Mouse (Mus musculus): ENCODE results near the gene Sestd1.

Gene Sestd1

DNA sequence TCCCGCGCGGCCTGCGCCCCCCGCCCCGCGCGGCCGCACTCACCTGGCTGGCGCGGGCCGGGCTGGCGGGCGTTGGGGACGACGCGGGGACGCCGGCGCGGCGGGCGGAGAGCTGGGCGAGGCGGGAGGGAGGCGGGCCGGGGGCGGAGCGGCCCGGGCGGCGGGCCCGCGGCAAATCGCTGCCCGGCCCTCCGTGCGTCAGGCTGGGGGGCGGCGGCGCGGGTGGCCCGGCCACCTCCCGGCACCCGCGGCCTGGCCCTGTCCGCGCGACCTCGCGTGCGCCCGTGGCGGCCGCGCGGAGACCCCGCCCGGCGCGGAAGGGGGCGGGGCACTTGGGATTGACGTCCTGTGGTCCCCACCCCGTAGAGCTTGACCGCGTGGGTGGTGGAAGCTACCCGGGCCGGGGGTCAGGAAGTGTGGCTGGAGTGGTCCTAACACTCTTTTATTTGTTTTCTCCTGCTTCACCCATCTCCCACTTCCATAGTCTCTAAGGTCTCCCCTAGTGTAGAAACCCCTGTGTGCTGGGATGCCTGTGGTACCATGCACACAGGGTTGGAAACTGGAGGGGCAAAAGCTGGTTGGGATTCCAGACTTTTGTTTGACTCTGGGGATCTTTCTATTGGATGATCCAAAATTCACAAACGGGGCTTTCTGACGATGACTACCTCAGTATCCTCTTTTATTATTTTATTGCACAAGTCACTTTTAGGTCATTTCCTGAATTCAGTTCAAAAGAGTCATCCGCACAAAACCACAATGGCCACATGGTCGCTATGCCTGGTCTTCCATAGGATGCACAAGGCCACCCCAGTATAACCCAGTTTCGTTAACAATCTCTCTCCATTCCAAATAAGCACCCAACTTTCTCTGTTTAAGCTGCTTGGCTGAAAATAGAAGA is at the start of gene Sestd1:
TSS of gene Sestd1 (minus strand) at position 81 of the 898 bp plus-strand sequence.
- peak; percentile 66 for DNase-seq

DNA sequence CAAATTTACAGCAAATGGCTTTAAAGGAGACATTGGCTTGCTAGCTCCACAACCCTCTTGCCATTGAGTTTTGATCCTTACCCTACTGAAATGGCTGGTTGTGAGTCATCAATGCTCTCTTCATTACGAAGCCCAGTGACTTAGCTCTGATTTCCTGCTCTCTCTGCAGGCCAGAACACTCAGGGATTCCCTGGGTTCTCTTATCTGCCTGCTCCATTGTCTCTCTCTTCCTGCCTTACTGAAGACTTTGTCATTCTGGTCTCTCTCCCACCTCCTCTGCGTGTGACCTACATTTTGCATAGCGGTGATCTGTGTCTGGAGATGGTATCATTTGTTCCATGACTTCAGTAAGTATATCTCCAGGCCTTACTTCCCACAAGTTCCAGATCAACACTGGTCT is 46.9 kb upstream of the Sestd1 start:
- DNase-seq, result no peak

DNA sequence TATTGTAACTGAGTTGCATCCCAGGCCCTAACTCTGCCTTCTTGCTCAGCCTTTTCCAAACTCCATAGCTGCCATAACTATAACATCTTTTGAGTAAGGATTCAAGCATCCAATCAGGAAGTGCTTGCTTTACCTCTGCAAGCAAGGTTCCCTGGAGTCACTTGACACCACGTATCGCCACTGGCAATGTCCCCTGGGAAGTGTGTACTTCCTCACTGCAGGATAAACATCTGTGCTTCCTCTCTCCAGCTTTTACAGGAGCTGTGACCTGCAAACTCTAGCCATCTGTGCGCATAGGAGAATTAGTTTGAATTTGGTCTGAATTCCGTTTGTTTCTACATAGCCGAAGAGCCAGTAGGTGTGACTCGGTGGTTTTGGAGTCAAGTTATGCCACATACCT is 43.3 kb upstream of the Sestd1 start:
- DNase-seq, result no peak

DNA sequence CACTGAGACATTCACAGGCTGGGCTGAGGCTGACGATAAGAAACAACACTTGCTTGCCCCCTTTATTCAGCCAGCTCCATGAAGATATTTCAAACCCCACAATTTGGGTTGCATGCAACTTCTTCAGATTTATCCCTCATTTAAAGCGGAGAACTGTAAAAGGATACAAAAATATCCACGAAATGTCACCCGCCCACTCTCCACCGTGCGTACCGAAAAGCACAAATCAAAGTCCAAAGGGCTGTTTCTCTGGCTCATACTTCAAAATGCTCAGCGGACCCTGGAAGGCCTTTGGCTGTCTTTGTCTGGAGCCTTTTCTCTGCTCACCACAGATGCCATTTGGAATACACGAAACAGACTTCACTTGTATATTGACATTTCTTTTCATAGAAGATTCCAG is 42.8 kb upstream of the Sestd1 start:
- no peak for DNase-seq

DNA sequence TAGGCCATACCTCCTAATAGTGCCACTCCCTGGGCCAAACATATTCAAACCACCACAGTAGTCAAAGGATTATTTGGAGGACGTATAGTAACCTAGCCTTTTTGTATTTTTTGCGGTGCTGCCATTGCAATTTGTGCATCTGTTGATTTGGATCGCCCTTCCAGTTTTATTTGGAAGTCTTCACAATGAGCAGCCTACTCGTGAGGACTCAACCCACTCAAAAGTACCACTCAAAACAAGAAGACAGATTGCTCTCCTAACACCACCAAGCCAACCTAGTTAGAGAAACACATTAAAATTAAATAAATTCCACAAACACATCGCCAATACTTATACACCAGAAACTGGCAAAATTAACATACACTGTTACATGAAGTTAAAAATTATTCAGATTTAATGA is 38.8 kb upstream of the Sestd1 start:
- no peak for DNase-seq

DNA sequence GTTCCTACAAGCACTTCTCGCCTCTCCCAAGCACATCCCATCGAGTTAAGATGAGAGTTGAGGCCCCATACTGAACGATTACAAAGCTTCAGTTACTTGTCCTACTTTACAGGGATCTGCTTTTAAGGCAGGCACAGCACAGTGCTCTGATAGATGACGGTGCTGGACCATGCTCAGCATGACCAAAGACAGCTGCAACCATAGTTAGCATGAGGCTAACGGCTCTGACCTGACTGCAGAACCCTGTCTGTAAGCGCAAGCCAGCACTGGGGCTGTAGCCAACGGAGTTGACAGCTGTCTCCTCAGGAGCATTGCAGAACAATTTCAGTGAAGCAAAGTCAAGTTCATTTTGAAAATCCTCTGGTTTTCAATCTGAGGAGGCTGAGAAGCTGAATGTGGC is 36.6 kb upstream of the Sestd1 start:
- DNase-seq, result peak; percentile 16

DNA sequence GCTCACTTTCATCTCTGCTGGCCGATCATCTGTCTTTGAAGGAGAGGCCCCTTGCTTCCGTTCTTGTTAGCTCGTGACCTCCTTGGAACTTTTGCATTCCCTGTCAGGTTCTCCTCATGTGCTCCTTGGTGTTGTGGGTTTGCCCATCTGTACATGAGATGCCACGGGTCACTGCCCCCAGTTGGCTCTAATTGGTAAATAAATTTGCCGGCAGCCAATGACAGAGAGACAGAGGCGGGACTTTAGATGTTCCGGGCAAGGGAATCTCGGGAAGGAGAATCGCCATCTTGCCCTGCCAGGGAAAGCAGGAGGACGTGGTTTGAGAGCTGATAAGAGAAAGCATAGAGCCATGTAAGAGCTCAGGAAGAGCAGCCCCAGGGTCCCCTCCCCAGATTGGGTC is 33.5 kb upstream of the Sestd1 start:
- DNase-seq, result no peak

DNA sequence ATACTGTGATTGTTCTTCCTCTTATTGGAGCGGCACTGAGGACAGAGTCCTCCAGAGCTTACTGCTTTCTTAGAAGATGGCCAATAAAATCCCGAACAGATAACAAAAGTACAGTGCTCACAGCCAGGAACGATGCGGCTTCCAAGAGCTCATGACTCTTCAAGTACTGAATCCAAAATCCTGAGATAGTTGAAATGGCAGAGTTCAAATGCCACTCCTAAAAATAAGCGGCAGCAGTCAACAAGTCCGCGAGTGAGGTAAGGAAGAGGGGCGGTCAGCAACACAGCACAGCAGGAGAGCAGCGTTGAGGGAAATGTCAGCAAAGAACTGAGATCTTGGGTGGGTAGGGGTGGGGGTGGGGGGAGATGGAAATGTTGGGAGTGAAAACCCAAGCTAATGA is 32.2 kb upstream of the Sestd1 start:
- DNase-seq, result no peak

DNA sequence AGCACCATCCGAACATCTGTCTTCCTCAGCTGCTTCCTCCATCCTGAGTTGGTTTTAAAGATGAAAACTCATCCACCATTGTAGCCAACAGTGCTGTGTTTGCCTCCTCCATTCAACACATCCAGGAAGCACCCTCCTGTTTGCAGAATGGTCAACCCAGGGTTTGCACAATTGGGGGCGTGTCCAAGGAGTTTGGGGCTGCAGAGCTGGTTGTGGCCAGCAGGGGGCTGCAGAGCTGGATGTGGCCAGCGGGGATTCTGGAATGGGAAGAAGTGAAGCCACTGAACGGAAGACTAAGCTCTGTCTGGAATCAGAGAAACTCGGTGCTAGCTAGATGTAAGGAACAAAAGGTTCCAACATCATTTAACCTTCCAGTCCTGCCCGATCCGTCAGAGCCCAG is 28.9 kb upstream of the Sestd1 start:
- no peak for DNase-seq

DNA sequence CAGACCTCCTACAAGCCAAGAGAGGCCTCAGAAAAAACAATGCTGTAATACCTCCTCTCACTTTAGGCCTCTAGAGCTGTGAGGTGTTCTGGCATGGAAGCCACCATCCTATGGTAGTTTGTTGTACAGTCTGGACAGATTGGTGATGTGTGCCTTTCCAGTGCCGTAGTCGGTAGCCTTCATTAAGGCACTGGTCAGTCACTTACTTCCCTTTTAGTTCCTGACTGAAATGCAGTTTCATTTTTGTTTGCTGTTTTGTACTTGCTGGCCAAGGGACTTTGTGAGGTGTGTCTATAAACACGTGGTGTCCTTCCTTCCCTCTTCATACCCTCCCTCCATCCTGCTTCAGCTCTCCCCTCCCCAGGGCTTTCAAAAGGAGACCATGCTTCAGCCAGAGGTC is 24.1 kb upstream of the Sestd1 start:
- no peak for DNase-seq

DNA sequence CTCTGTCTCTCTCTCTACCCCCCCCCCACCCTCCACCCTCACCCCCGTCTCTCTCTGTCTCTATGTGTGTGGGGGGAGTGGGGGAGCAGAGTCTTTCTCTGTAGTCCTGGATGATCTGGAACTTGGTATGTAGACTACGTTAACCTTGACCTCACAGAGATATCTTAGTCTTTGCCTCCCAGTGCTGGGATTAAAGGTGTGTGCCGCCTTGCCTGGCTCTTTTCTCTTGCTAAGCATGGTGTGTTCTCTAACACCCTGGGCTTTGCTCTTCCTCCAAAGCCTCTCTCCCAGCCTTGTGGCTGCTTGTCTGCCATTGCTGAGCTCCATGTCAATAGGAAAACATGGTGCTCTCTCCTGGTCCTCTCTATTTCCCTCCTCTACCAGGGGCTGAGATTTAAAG is 23.3 kb upstream of the Sestd1 start:
- DNase-seq, result no peak

DNA sequence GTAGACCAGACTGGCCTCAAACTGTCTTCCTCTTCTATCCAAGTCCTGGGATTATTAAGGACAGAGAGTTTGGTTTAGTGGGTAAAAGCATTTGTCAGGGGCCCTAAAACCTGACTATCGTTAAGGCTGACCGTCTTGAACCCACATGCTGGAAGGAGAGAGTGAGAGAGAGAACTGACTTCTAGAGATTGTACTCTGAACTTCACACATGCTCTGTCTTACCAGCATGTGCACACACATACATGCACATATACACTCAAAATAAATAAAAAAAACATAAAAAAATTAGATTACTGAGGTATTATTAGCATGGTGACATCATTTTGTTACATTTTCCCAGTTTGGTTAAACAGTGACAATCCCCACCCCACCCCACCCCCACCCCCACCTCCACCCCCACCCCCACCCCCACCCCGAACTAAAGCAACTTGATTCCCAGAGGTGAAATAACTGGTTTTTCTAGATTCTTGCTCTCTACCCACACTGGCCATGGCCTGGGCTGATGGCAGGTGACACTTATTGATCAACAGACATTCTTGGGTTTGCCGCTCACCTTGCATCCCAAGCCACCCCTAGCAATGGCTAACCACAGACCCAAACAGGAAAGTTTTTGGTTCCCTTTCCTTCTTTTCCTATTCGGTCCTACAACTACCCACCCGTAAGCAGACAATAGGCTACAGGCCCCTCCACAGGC is 22.4 kb upstream of the Sestd1 start:
- no peak for DNase-seq

DNA sequence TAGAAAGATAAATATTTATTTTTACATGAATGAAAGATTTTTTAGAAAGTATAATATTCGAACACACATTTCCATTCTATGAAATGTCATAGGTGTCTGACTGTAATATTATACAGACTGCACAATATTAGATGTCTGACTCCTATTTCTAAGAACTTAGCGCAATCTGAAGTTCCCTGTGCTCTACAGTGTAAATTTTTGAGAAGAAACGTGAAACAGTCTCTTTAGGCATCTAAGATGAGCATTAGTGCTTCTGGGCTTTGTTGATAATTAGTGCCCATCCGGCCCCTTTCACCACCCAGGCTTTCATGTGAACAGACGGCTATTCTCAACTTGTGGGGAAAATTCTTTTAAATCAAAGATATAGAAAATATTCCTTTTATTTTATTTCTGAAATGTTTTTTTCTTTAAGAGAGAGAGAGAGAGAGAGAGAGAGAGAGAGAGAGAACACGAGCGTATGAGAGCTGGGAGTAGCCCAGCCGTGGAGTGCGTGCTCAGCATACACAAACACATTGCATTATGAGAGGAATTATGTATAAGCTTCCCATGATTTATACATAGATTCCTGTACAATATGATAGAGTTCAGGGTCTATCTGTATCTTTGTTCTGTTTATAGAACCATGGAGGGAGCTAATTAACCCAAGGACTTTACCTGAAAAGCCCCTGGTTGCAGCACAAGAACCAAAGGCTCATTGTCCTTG is 21.4 kb upstream of the Sestd1 start:
- DNase-seq, result peak; percentile 57

DNA sequence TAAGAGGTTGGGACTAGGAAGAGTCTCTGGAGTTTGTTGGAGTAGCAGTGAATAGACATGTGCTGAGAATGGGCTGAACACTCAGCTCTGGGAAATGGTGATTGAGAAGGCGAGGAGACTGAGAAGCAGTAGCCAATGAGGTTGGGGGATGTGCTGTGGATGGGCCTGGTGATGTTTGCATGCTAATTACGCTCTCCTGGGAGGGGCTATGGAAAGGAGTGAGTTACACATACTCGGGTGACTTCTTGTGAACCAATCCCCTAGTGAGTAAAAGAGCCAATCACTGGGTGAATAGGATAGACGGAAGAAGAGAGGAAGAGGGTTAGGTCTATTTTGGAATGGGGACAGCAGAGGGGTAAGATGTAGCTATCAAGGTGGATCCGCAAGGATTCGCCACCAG is 9.3 kb upstream of the Sestd1 start:
- no peak for DNase-seq

DNA sequence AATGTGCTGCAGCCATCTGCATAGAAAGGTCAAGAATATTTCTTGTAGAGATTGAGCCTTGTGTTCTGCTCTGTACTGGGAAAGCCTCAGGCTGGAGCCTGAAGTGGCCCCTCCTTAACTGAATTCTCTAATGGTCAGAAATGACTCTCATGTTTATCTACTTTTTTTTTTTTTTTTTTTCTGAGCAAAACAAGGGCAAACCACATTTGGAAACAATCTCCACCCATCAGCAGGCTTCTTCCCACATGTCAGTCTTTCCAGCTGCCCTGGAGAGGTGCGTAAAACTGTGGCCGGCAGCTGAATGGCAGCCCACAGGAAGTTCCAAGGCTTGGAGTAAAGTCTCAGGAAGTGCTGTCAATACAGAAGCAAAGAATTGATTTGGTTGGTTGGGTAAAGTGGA is 6.4 kb upstream of the Sestd1 start:
- no peak for DNase-seq

DNA sequence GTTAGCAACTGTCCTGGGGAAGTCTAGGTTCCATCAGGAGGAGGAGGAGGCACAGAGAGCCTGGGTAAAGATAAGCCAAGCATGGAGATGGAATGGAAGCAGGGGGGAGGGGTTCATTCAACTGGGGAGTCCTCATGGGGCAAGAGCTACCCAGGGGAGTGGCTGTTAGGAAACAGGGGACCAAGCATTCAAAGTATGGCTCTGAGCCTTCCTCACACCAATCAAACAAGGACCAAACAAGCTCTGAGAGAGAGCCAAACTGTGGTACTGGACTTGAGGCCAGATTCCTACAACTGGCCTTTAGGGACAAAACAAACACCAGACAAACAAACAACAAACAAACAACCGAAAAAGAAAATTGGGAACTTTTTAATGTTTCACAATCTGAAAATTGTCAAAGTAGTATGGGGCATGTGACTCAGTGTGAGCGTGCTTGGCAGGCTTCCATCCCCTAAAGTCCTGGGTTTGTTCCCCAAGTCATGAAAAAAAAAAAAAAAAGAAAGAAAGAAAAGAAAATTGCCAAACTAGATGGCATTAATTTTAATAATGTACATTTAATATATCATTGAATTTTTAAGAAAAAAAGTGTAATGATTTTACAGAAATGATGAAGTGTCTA is 4.0 kb upstream of the Sestd1 start:
- DNase-seq, result no peak

DNA sequence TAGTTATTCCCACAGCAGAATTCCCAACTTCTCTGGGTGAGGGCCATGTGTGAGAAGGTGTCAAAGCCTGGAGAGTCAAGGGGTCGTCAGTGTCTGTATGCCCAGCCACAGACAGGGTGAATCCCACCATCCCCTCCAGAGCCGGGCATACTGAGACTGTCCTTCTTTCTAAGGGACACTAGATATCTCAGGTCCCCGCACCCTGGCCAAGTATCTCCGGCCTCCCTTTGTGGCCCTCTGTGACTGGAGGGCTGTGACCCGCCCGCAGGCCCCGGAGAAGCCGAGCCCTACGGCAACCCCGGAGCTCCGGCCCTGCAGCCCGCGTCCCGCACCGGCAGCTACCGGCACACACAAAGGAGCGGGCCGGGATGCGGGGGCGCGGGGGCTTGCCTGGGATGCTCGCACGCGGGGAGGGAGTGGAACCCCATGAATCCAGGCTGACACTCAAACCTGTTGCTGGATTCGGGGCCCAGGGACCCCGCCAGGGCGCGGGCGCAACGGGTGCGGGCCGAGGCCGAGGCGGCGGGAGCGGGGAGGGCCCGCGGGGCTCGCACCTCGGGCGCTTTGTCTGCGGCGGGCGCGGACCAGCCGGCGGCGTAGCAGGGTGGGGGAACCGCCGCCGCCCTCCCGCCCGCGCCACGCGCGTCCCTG is 406 bp downstream of the Sestd1 start:
- peak; percentile 63 for DNase-seq

DNA sequence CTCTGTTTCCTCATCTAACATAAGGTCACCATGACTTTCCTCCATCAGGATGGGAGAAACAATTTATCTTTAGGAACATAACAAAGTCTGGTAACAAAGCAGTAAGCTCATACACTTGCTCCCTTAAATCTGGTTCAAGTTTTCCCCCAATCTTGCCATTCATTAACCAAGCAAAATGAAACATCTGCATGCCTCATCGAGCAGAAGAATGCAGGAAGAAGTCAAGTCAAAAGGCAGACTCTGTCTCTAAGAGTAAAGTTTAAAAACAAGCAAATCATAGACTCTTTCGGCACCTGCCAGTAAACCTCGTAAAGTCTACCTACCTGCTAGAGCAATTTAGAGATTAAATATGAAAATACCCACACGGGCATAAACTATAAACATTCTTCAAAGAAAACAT is 3.1 kb downstream of the Sestd1 start:
- no peak for DNase-seq

DNA sequence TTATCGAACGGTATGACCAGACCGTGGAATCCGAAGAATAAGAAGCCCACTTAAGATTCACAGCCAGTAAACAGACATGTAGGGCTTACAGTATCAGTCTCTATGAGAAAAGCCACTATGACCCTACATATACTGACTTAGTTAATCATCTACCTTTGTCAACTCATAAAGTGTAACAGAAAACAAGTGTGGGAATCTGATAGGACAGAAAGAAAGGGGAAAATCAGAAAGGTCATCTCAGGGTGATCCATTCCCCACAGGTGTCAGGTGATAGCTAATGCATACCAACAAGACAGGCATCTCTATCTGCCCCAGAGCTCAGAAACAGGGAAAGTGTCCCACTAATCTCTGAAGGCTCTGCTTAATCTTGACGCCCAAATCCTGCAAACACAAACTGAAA is 4.5 kb downstream of the Sestd1 start:
- no peak for DNase-seq

DNA sequence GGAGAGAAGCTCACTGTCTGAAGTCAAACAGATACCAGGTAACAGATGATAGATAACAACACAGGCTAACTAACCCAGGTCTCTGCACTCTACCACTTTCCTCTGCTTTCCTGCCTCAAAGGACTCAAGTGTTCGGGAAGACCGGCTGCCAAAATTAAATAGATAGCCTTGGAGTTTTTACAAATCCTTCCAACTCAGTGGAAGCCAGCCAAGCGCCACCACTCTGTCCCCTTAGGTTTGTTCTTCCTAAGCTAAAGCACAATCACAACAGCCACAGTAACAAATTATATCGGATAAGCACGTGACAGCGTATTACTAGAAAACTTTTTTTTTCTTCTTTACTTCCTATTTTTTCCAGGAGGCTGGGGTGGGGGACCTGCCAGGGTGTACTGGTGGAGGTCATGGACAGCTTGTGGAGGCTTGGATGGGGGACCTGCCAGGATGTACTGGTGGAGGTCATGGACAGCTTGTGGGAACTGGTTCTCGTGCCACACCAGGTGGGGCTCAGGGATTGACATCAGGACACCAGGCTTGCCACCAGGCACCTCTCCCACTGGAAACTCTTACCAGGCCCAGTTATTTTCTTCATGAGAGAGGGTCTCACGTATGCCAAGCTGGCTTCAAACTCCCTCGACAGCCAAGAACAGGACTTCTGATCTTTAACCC is 5.3 kb downstream of the Sestd1 start:
- no peak for DNase-seq

DNA sequence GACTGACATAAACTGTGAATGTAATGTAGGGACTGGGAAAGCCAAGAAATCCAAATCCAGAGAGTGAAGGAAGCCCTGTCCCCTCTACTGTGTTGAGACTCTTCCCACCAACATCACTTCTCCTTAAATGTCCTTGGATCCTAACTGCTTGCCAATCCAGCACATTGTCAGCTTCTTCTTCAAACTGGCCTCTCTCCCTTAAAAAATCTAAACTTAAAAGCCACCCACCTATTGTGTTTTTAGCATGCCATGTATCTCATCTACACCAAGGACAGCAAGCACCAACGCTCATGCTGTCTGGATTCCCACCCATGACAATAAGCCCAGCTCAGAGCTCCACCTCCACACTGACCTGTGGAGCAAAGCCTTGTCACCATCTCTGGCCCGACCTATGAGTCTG is 7.4 kb downstream of the Sestd1 start:
- no peak for DNase-seq

DNA sequence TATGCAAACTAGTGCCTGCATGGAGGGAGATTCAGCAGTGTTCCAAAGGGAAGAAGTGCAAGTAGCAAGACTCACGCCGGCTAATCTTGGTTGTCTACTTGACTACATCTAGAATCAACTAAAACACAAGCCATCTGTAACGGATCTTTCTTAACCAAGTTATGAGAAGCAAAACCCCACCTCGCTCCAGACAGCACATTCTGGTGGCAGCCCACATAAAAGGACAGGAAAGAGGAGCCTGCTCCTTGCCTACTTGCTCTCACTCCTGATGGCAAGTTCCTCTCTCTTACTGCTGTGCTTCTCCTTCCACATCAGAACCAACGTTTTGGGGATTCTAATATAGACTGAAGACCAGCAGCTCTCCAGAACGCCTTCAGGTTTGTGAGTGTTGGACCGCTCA is 9.6 kb downstream of the Sestd1 start:
- DNase-seq, result no peak

All from right cerebral cortex, postnatal 4 days (tissue).